Mouse (Mus musculus): ENCODE results near the gene Lce1g.

DNA sequence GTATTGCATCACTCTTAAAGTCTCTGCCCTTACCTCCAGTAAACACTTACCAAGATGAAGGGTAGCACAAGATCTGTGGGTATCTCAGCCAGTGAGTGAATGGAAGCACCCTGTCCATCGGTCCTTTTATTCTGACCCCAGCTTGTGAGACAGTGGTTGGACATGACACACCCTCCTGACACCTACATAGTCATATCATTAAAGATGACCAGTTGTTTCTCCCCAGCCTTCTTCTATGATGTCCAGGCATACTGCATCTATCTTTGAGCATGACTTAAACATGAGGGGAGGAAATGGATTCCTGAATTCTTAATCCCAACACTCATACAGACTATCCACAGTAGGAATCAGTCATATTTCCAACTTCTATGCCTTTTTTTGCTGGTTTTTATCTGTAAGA, 38.3 kb upstream of the Lce1g start, which contains the start of gene Lce1j:
- TF ChIP-seq POLR2A (IDR thresholded peaks at IDR 0.05; ENCODE audit: insufficient read depth, low read depth, low read length) (no peak), CTCF (IDR thresholded peaks at IDR 0.05) (no peak), EP300 (IDR thresholded peaks at IDR 0.05; ENCODE audit: insufficient read depth, low read depth, low read length) (no peak)
